Mouse (Mus musculus) cerebellum, adult 9-11 months (tissue): ENCODE data around the gene P4ha3.
"Not testable (repeated sequence)": the region's sequence is repeated elsewhere in the genome, so short reads cannot be mapped to it uniquely, and the experiment has no call there.

ENCODE experiments used
- DNase-seq: peaks from one replicate; pipeline ENCODE4 v3.0.0; 2022

P4ha3 gene

DNA sequence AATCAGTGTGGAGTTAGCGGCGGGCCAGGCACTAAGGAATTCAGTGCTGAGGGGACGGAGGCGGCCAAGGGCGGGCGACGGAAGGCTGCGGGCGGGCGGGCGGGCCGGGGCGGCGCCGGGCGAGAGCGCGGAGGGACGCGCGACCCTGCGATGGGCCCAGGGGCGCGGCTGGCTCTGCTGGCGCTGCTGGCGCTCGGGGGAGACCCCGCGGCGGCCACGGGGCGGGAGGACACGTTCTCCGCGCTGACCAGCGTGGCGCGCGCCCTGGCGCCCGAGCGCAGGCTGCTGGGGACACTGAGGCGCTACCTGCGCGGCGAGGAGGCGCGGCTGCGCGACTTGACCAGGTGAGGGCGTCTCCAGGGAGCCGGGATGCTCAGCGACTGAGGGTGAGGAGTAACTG is at the start of gene P4ha3:
TSS of gene P4ha3 (plus strand) at position 138 of the 400 bp plus-strand sequence.
- no peak for DNase-seq

DNA sequence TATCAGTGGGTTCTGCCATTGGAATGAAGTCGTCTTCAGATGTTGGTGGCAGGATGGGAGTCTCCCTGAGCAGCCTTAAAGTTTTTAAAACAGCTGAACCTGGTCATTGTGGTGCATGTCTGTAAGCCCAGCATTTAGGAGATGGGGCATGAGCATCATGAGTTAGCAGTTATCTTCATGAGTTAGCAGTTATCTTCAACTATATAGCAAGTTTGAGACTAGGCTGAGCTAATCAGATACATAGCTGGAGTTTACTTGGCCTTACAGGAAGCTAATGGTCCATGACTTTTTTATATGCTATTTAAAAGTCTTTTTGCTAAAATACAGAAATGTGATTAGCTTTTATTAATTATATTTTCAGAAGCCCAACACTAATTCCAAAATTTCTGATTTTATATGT is 47.0 kb upstream of the P4ha3 start:
- DNase-seq, result no peak

- no peak for DNase-seq
Measured at GRCm38 (mm10) chr7:100240601-100241000, 44.7 kb upstream of the P4ha3 start.

GRCm38 (mm10) chr7:100243007-100243406 is 42.3 kb upstream of the P4ha3 start:
- no peak for DNase-seq

DNA sequence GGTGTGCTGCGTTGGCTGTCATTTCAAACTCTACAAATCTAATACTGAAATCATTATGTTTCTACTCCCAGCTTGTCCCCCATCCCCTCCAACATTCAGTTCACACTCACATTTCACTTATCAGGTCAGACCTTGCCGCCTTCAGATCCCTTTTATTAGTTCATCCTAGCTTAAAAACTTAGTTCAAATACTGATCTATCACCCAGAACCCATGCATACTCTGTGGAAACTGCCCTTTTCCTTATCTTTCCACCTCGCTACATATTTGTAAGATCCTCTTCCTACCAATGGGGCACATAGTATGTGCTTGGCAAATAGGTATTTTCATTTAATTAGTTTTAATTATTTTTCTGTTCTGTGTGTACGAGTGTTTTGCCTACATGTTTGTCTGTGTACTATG is 41.1 kb upstream of the P4ha3 start:
- no peak for DNase-seq

DNA sequence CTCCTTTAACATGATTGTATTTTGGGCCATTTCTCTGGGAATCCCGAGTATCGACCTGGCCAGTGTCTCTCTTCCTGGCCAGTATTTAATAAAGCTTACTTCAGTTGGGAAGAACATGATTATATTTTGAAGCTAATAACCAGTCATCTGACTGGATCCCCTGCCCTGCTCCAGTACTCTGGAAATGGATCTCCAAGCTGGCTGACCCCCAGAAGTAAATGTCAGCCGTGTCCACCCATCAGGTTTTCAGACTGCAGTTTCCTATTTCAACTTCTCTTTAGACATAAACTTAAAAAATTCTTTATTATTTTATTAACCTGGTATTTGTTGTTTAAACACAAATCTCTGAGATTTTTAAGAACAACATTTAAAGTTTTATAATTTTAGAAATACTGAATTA is 40.1 kb upstream of the P4ha3 start:
- DNase-seq, result no peak

- no peak for DNase-seq
Measured at GRCm38 (mm10) chr7:100250667-100251066, 34.7 kb upstream of the P4ha3 start.

DNA sequence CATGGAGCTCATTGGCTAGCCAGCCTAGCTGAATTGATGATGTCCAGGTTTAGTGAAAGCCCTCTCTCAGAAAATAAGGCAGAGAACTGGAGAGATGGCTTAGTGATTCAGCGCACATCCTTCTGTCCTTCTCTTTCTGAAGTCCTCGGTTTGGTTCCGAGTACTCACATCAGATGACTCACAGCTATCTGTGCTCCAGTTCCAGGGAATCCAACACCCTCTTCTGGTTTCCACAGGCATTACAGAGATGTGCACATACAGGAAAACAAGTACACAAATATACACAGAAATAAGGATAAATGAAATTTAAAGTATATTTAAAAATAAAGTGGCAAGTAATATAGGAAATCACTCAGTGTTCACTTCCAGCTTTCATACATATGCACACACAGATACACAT is 23.0 kb upstream of the P4ha3 start:
- no peak for DNase-seq

GRCm38 (mm10) chr7:100264934-100265333 is 20.4 kb upstream of the P4ha3 start:
- DNase-seq, result not testable (repeated sequence)

DNA sequence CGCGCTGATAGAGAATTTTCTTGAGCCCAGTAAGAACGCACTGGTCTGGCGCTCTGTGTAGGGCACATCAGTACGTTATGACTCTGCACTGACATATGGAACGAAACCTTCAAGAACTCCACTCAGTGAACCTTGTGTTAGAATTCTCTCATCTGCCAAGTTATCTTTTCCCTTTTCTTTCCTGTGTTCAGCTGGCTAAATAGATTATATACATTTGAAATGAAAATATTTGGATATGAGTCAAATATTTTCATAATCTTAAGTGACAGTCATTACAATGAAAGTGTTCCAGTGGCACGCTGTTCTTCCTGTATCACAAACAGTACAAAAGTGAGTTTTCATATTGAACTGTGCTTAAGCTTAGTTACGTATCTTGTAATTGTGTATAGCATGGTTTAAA is 13.0 kb upstream of the P4ha3 start:
- no peak for DNase-seq

DNA sequence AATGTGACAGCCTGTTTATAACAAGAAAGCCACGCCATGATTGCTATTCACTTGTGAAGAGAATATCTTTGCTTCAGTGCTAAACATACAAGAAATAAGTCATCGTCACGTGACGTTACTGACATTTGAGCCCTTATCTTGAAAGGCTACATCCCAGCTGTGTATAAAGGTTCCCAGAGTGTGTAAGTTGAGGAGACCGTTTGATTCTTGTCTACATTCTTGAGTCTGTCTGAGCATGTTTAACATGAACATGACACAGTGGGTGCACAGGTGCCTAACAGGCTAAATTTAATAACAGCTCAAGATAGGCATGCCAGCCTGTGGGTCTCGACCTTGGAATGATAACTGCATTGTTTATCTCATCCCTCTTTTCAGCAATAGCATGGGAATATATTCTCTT is 10.8 kb upstream of the P4ha3 start:
- no peak for DNase-seq

DNA sequence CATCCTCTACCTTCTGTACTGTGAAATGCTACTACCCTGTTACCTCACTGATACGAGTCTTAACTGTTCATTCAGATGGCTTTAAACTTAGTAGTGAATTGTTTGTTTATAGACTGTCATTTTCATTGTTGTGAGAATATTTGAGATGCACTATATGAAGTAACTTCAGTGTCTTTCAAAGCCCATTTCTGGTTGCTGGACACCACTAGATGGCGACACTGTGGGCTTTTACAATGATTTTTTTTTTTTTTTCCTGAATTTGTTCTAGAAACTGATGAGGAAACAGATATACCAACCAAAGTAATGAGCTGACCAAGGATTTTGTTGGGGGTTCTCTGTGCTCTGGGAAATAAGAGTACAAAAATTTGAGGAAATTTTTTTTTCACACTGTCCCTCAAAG is 8.9 kb upstream of the P4ha3 start:
- no peak for DNase-seq

- peak; percentile 8 for DNase-seq
Measured at GRCm38 (mm10) chr7:100279803-100280202, 5.5 kb upstream of the P4ha3 start.

DNA sequence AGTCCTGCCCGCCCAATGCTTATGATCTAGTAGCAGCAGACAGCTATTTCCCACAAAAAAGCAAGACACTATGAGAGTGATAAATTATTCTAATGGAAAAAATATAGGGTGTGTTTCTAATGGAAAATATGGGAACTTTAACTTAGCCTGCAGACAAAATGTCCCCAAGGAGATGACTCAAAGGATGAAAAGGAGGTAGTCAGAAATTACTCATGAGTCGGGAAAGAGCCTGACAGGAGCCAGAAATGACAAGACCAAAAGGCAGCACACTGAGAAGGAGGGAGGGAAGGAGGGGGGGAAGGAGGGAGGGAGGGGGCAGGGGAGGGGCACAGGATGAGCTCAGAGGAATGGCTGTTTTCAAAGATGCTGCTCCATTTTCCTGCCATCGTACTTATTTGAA is 3.7 kb upstream of the P4ha3 start:
- DNase-seq, result no peak

- DNase-seq, result no peak
Measured at GRCm38 (mm10) chr7:100283298-100283697, 2.0 kb upstream of the P4ha3 start.

- no peak for DNase-seq
Measured at GRCm38 (mm10) chr7:100287748-100288578, 2.6 kb downstream of the P4ha3 start.

- no peak for DNase-seq
Measured at GRCm38 (mm10) chr7:100288622-100289021, 3.3 kb downstream of the P4ha3 start.

- DNase-seq, result no peak
Measured at GRCm38 (mm10) chr7:100293546-100293945, 8.2 kb downstream of the P4ha3 start.

GRCm38 (mm10) chr7:100295745-100296144 is 10.4 kb downstream of the P4ha3 start:
- DNase-seq, result no peak

DNA sequence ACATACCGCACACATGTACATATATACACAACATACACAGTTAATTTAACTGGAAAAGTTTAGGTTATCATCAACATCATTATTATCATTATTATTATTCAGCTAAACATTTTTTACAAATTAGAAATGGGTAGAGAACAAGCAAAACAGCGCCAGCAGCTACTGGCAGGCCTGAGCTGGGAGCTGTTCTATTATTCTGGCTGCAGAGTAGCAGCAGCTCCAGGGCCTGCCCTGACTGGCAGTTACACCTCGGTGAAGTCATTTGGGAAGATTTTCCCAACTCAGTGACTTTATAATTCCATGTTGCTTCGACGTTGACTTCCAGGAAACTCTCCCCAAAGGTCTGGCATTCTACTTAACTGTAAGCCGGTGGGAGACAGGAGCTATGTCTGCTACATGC is 11.4 kb downstream of the P4ha3 start:
- DNase-seq, result no peak

DNA sequence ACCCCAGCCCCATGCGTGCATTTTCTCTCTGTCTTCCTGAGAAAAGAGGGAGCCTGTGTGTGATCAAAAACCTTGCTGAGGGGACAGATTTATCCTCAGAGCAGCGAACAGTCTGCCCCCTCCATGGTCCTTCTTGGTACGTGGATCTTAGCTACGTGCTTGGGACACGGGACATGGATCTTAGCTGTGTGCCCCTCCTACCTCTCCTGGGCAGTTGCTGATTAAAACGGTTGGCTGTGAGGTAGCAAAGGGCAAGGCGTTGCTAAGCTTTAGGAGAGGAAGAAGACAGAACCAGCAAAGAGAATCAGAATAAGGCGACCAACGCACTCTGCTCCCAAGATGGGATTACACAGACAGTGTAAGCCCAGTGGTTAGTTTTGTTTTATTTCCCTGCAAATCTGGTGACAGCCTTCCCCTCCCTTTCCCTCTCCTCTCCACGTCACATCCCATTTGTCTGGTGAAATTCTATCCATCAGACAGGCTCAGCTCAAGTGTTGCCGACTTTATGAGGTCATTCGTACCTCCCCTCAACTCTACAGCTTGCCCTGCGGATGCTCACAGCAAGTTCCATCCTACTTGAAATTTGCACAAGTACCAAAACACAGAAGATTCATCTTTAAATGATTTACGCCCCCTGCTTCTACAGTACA is 13.7 kb downstream of the P4ha3 start:
- no peak for DNase-seq

DNA sequence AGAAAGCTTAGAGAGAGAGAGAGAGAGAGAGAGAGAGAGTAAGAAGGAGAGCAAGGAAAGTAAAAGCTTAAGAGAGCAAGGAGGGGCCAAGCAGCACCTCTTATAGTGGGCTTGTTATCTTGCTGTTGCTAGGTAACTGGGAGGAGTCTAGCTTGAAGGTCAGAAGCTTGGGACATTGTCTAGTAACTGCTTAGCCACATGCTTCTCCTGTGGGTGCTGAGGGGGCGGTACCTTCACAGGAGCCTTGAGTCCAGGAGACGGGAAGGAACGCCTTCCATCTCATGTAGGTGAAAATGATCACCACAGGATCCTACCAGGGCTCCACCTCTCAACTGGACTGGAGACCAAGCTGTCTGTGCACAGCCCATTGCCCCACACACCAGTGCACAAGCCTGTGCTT is 16.1 kb downstream of the P4ha3 start:
- no peak for DNase-seq

GRCm38 (mm10) chr7:100302316-100302715 is 17.0 kb downstream of the P4ha3 start:
- no peak for DNase-seq

GRCm38 (mm10) chr7:100305894-100306293 is 20.6 kb downstream of the P4ha3 start:
- DNase-seq, result no peak
